Mouse (Mus musculus) forebrain, embryonic 10.5 days (tissue): ENCODE results near the gene Tcirg1. TPM values are rescaled to one million over a fixed set of nuclear protein-coding genes. Genes with fewer than 3 reads are reported as not detected.

Experiments
- DNase-seq: peaks from one replicate; pipeline ENCODE4 v3.0.0-alpha.2; 2017; ENCODE audit warnings: low spot score; ENCODE audit errors: extremely low spot score
- H3K27ac ChIP-seq: fragments of 300-500 bp; sonication (generic); 2 replicates; pipeline ENCODE4 v1.5.1; 2016; ENCODE audit warnings: mild to moderate bottlenecking
- H3K27me3 ChIP-seq: fragments of 300-500 bp; sonication (generic); 2 replicates; pipeline ENCODE4 v1.6.1; 2016; ENCODE audit warnings: mild to moderate bottlenecking; ENCODE audit not compliant: poor library complexity, severe bottlenecking
- H3K36me3 ChIP-seq: fragments of 300-500 bp; sonication (generic); replicated peaks from 2 replicates; pipeline ENCODE4 v1.6.1; 2016; ENCODE audit warnings: mild to moderate bottlenecking, moderate library complexity
- H3K4me1 ChIP-seq: fragments of 300-500 bp; sonication (generic); 2 replicates; pipeline ENCODE4 v1.6.1; 2016
- H3K4me3 ChIP-seq: fragments of 300-500 bp; sonication (generic); 2 replicates; pipeline ENCODE4 v1.5.1; 2016; ENCODE audit warnings: mild to moderate bottlenecking, moderate library complexity
- H3K9me3 ChIP-seq: fragments of 300-500 bp; sonication (generic); 2 replicates; pipeline ENCODE4 v1.6.1; 2016; ENCODE audit warnings: mild to moderate bottlenecking, moderate library complexity
- WGBS: fragments of 180-500 bp; shearing (Covaris S2); methylation state at CpG from one replicate; pipeline ENCODE4 v1.1.7; 2016; 5-methylcytosine and 5-hydroxymethylcytosine counted together
- polyA plus RNA-seq: library from polyadenylated mRNA; unstranded; fragments of >200 nt; fragmentation: Nextera tagmentation; extraction: Ambion mirVana; gene quantifications from 2 replicates; pipeline ENCODE4 v1.2.1, GENCODE M21; 2016

Tcirg1 gene
- polyA plus RNA-seq, 1 experiment from 2014 or later = 17.9 TPM

GRCm38 (mm10) chr19:3935896-3936850, 29.2 kb upstream of the Tcirg1 start:
- H3K4me3 ChIP-seq = peak overlapping the region; percentile 58
- no peak for DNase-seq
- H3K36me3 ChIP-seq = no peaks in the 10 kb centered on the region
- peaks cover 17% of the 10 kb centered on the region for H3K4me1 ChIP-seq
- H3K27me3 ChIP-seq = peaks cover 35% of the 10 kb centered on the region
- H3K9me3 ChIP-seq = no peaks in the 10 kb centered on the region
- 9% methylated on average over 22 of the region's 22 CpGs for WGBS
- peak overlapping the region; percentile 73 for H3K27ac ChIP-seq

DNA sequence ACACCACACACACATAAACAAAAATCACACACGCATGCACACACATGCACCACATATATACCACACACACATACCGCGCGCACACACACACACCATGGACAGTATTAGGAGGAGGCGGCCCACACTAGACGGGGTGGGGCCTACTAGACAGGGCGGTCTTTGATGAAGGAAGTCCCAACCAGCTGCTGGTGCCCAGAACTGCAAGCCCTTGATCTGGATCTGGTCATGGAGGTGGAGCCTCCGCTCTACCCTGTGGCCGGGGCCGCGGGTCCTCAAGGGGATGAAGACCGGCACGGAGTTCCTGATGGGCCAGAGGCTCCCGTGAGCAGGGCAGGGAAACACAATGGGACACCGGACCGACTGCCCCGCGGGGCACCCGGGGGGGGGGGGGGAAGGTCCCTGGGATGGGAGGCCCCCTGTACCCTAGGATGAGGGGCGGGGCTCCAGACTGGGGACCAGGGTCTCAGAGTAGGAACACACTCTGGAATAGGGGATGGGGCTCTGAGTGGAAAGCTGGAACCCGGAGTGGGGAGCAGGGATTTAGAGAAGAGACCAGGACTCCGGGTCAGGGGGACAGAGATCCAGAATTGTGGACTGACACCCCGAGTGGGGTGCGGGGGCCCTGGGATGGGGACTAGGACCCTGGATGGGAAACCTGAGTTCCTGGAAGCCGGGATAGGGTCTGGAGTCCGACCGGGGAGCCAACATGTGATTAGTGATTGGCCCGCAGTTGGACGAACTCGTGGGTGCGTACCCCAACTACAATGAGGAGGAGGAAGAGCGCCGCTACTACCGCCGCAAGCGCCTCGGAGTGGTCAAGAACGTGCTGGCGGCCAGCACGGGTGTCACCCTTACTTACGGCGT, 28.3 kb upstream of the Tcirg1 start, which contains the start of gene Unc93b1:
Gene Unc93b1 (plus strand): TSS at position 155 of the 864 bp plus-strand sequence.
- WGBS = 6% methylated on average over 42 of the region's 42 CpGs
- peaks cover 35% of the 10 kb centered on the region for H3K27me3 ChIP-seq
- DNase-seq = peak; percentile 60
- no peaks in the 10 kb centered on the region for H3K9me3 ChIP-seq
- peak within 1 kb of the TSS; percentile 73 for H3K27ac ChIP-seq
- peaks cover 22% of the 10 kb centered on the region for H3K4me1 ChIP-seq
- H3K4me3 ChIP-seq = peak within 1 kb of the TSS; percentile 58
- no peaks in the 10 kb centered on the region for H3K36me3 ChIP-seq

GRCm38 (mm10) chr19:3931716-3932115, 24.8 kb upstream of the Tcirg1 start:
- Histone ChIP-seq H3K9me3 (no peaks in the 10 kb centered on the region), H3K27me3 (peaks cover 29% of the 10 kb centered on the region)
- no peak for DNase-seq

GRCm38 (mm10) chr19:3930262-3931057, 23.5 kb upstream of the Tcirg1 start:
- H3K27me3 ChIP-seq = peaks cover 16% of the 10 kb centered on the region
- no peak overlapping the region for H3K4me3 ChIP-seq
- H3K9me3 ChIP-seq = no peaks in the 10 kb centered on the region
- WGBS = 77% methylated on average over 21 of the region's 21 CpGs
- DNase-seq = no peak
- H3K4me1 ChIP-seq = peaks cover 26% of the 10 kb centered on the region
- H3K27ac ChIP-seq = no peak overlapping the region
- H3K36me3 ChIP-seq = no peaks in the 10 kb centered on the region

More at GRCm38 (mm10) chr19:3931716-3932115, 24.8 kb upstream of the Tcirg1 start:
- H3K4me3 ChIP-seq = no peak overlapping the region
- H3K4me1 ChIP-seq = peaks cover 34% of the 10 kb centered on the region
- no peaks in the 10 kb centered on the region for H3K36me3 ChIP-seq
- 92% methylated on average over 9 of the region's 9 CpGs for WGBS
- H3K27ac ChIP-seq = no peak overlapping the region

DNA sequence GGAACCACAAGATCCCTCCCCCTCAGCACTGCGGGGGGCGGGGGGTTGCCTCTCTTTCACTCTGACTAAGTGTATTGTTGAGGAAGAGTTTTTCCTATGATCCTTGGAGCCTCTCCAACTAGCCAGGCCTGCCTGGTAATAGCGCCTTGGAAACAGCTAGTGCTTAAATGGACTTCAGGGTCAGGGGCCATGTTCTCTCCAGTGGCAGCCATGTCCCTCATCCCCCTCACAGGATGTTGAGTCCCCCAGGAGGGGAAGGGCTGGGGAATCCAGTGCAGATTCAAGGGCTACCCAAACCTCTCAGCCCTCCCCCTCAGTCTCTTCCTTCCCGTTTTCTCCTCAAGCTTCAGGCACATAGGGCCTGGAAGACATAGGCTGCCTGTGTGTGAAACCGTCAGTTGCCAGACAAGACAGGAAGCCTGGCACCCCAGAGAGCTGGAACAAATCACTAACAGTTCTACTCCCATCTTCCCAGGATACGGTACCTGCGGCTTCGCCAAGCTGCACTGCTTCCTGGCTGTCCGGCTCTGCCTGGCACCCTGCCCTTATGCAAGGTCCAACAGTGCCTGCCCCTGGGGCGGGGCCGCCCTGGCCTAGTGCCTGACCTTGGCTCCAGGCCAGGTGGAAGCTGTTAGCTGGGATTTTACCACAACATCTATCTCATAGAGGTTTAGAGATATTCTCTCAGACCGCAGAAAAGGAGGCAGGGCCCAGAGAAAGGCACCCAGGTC, 22.4 kb upstream of the Tcirg1 start, which contains the start of gene Aldh3b1:
Gene Aldh3b1 (minus strand): TSS at position 598 of the 731 bp plus-strand sequence.
- H3K9me3 ChIP-seq = no peaks in the 10 kb centered on the region
- H3K27ac ChIP-seq = peak within 1 kb of the TSS; percentile 57; the same call in 1 of the 2 replicates
- H3K4me3 ChIP-seq = no peak within 1 kb of the TSS
- H3K36me3 ChIP-seq = no peaks in the 10 kb centered on the region
- H3K4me1 ChIP-seq = peaks cover 20% of the 10 kb centered on the region
- H3K27me3 ChIP-seq = peaks cover 5% of the 10 kb centered on the region; the same call in 1 of the 2 replicates
- DNase-seq = no peak
- 72% methylated on average over 12 of the region's 12 CpGs for WGBS

DNA sequence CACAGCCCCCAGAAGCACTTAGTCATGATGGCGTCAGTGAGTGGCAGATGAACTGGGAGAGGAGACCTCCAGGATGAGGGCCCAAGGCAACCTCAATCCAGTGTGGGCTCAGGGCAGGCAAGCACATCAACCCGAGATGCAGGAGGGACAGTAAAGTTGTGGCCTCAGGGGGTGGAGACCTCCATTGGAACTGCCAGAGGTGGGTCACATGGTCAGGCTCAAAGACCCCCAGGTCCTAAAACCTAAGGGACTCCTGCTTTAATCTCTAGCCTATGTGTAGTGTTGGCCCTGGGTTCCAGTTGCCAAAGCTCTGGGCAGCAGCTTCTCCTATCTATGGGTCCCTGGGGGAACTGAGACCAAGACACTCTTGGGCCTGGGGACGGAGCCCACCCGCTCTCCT, 21.8 kb upstream of the Tcirg1 start:
- 83% methylated on average over 4 of the region's 4 CpGs for WGBS
- Histone ChIP-seq H3K27ac (0 out of 2 replicates have a peak overlapping the region, but pooled peaks have one; percentile 57), H3K27me3 (0 out of 2 replicates have a peak, but pooled peaks cover 2% of the 10 kb centered on the region), H3K4me1 (peaks cover 25% of the 10 kb centered on the region), H3K9me3 (no peaks in the 10 kb centered on the region), H3K36me3 (no peaks in the 10 kb centered on the region), H3K4me3 (no peak overlapping the region)
- no peak for DNase-seq

GRCm38 (mm10) chr19:3927989-3928388, 21.1 kb upstream of the Tcirg1 start:
- DNase-seq = no peak
- H3K9me3 ChIP-seq = no peaks in the 10 kb centered on the region
- no peak overlapping the region for H3K27ac ChIP-seq
- WGBS = 94% methylated on average over 4 of the region's 4 CpGs
- H3K36me3 ChIP-seq = no peaks in the 10 kb centered on the region
- H3K27me3 ChIP-seq = no peaks in the 10 kb centered on the region
- peaks cover 33% of the 10 kb centered on the region for H3K4me1 ChIP-seq
- H3K4me3 ChIP-seq = no peak overlapping the region

DNA sequence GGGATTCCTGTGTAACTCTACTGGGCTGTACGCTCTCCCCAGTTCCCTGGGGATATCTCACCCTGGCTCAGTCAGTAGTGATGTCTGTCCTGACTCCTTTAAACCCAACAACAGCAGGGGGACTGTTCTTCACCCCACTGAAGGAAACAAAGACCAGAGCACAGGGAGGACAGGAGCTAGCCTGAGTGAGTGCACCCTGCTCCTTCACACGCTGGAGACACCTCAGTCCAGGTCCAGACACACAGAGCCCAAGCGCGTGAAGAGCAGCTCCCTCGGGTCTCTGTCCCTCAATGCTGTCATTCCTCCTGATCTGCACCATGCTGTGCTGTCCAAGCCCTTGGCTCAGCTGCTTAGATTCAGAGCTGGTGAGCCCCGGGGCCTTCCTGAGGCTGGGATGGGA, 19.8 kb upstream of the Tcirg1 start:
- Histone ChIP-seq H3K27me3 (no peaks in the 10 kb centered on the region), H3K36me3 (no peaks in the 10 kb centered on the region), H3K4me1 (peaks cover 38% of the 10 kb centered on the region), H3K4me3 (no peak overlapping the region), H3K9me3 (no peaks in the 10 kb centered on the region), H3K27ac (no peak overlapping the region)
- 64% methylated on average over 6 of the region's 6 CpGs for WGBS
- no peak for DNase-seq

GRCm38 (mm10) chr19:3926279-3926678, 19.3 kb upstream of the Tcirg1 start:
- Histone ChIP-seq H3K27ac (no peak overlapping the region), H3K27me3 (no peaks in the 10 kb centered on the region), H3K4me1 (peaks cover 38% of the 10 kb centered on the region), H3K4me3 (no peak overlapping the region), H3K9me3 (no peaks in the 10 kb centered on the region), H3K36me3 (no peaks in the 10 kb centered on the region)
- 70% methylated on average over 3 of the region's 3 CpGs for WGBS
- DNase-seq = no peak

GRCm38 (mm10) chr19:3925859-3926258, 18.9 kb upstream of the Tcirg1 start:
- Histone ChIP-seq H3K36me3 (no peaks in the 10 kb centered on the region), H3K4me3 (no peak overlapping the region), H3K27me3 (no peaks in the 10 kb centered on the region), H3K4me1 (peaks cover 38% of the 10 kb centered on the region), H3K9me3 (no peaks in the 10 kb centered on the region), H3K27ac (no peak overlapping the region)
- DNase-seq = no peak
- 88% methylated on average over 6 of the region's 6 CpGs for WGBS

- no peak overlapping the region for H3K4me3 ChIP-seq
- no peaks in the 10 kb centered on the region for H3K36me3 ChIP-seq
- 90% methylated on average over 7 of the region's 7 CpGs for WGBS
- DNase-seq = no peak
- peaks cover 31% of the 10 kb centered on the region for H3K4me1 ChIP-seq
- no peaks in the 10 kb centered on the region for H3K27me3 ChIP-seq
- H3K27ac ChIP-seq = no peak overlapping the region
- H3K9me3 ChIP-seq = no peaks in the 10 kb centered on the region
Measured at GRCm38 (mm10) chr19:3924868-3925267, 17.9 kb upstream of the Tcirg1 start.
